Mouse (Mus musculus) liver, embryonic 11.5 days (tissue): ENCODE data around the gene Cep55. TPM values are rescaled to one million over a fixed set of nuclear protein-coding genes. Genes with fewer than 3 reads are reported as not detected.

Experiments
- ATAC-seq: fragments of 200-750 bp; cut with Nextera tagmentation; replicated peaks from 2 replicates; pipeline ENCODE4 v1.8.0; 2017; ENCODE audit warnings: moderate number of reproducible peaks, mild to moderate bottlenecking, moderate TSS enrichment, moderate library complexity; ENCODE audit not compliant: low FRiP score
- DNase-seq: peaks from one replicate; pipeline ENCODE4 v3.0.0-alpha.2; 2017; ENCODE audit warnings: low spot score
- H3K27ac ChIP-seq: fragments of 300-500 bp; sonication (generic); 2 replicates; pipeline ENCODE4 v1.5.1; 2014; ENCODE audit warnings: mild to moderate bottlenecking, low read depth, low read length, control low read depth
- H3K27me3 ChIP-seq: fragments of 300-500 bp; sonication (generic); replicated peaks from 2 replicates; pipeline ENCODE4 v1.6.1; 2014; ENCODE audit warnings: low read length, mixed read lengths; ENCODE audit not compliant: control insufficient read depth, insufficient read depth
- H3K36me3 ChIP-seq: fragments of 300-500 bp; sonication (generic); 2 replicates; pipeline ENCODE4 v1.6.1; 2014; ENCODE audit warnings: mild to moderate bottlenecking, low read length, moderate library complexity, mixed read lengths; ENCODE audit not compliant: control insufficient read depth, insufficient read depth
- H3K4me1 ChIP-seq: fragments of 300-500 bp; sonication (generic); replicated peaks from 2 replicates; pipeline ENCODE4 v1.6.1; 2014; ENCODE audit warnings: low read length, mixed read lengths; ENCODE audit not compliant: control insufficient read depth, insufficient read depth
- H3K4me2 ChIP-seq: fragments of 300-500 bp; sonication (generic); 2 replicates; pipeline ENCODE4 v1.6.1; 2014; ENCODE audit warnings: mild to moderate bottlenecking, control low read depth, moderate library complexity
- H3K4me3 ChIP-seq: fragments of 300-500 bp; sonication (generic); 2 replicates; pipeline ENCODE4 v1.5.1; 2014; ENCODE audit warnings: low read depth, low read length, control low read depth
- H3K9ac ChIP-seq: fragments of 300-500 bp; sonication (generic); 2 replicates; pipeline ENCODE4 v1.6.1; 2014; ENCODE audit warnings: low read depth, low read length, control low read depth
- H3K9me3 ChIP-seq: fragments of 300-500 bp; sonication (generic); 2 replicates; pipeline ENCODE4 v1.6.1; 2016; ENCODE audit warnings: low read length, inconsistent platforms, mixed read lengths; ENCODE audit not compliant: control insufficient read depth
- WGBS: fragments of 180-500 bp; shearing (Covaris S2); extraction: QIAGEN DNeasy Blood & Tissue Kit; methylation state at CpG from one replicate; pipeline ENCODE4 v1.1.7; 2014; 5-methylcytosine and 5-hydroxymethylcytosine counted together
- polyA plus RNA-seq: library from polyadenylated mRNA; unstranded; fragments of >200 nt; fragmentation: Nextera tagmentation; extraction: Ambion mirVana; gene quantifications from 2 replicates; pipeline ENCODE4 v1.2.1, GENCODE M21; 2014

The Cep55 gene
- polyA plus RNA-seq, 1 experiment from 2014 or later = 16.7 TPM

GRCm38 (mm10) chr19:38091512-38091985, 36.7 kb downstream of the Cep55 start:
- H3K9ac ChIP-seq = no peak overlapping the region
- DNase-seq (no peak), ATAC-seq (no peak)
- H3K4me3 ChIP-seq = no peak overlapping the region
- no peaks in the 10 kb centered on the region for H3K9me3 ChIP-seq
- H3K27ac ChIP-seq = no peak overlapping the region
- WGBS = 55% methylated on average over 4 of the region's 4 CpGs
- H3K27me3 ChIP-seq = peaks cover 22% of the 10 kb centered on the region
- H3K4me1 ChIP-seq = no peaks in the 10 kb centered on the region
- H3K36me3 ChIP-seq = no peaks in the 10 kb centered on the region
- H3K4me2 ChIP-seq = no peak overlapping the region

- 13% methylated on average over 4 of the region's 4 CpGs for WGBS
- Histone ChIP-seq H3K27me3 (peaks cover 50% of the 10 kb centered on the region), H3K4me2 (no peak overlapping the region), H3K27ac (no peak overlapping the region), H3K9me3 (no peaks in the 10 kb centered on the region), H3K4me3 (no peak overlapping the region), H3K36me3 (no peaks in the 10 kb centered on the region), H3K4me1 (no peaks in the 10 kb centered on the region), H3K9ac (no peak overlapping the region)
- ATAC-seq (no peak), DNase-seq (no peak)
Measured at GRCm38 (mm10) chr19:38096231-38096630, 41.4 kb downstream of the Cep55 start.

- peak within 1 kb of the TSS; percentile 37 for H3K4me3 ChIP-seq
- no peak within 1 kb of the TSS for H3K27ac ChIP-seq
- no peaks in the 10 kb centered on the region for H3K9me3 ChIP-seq
- DNase-seq = no peak
- WGBS = 2% methylated on average over 77 of the region's 77 CpGs
- H3K36me3 ChIP-seq = no peaks in the 10 kb centered on the region
- no peak for ATAC-seq
- peak within 1 kb of the TSS; percentile 62 for H3K4me2 ChIP-seq
- H3K9ac ChIP-seq = no peak within 1 kb of the TSS
- peaks cover 50% of the 10 kb centered on the region for H3K27me3 ChIP-seq
- H3K4me1 ChIP-seq = no peaks in the 10 kb centered on the region
Measured at GRCm38 (mm10) chr19:38096858-38097758, 42.3 kb downstream of the Cep55 start, which contains the start of gene Ffar4. TSS of gene Ffar4 (plus strand) at chr19:38097071.

- Histone ChIP-seq H3K4me3 (no peak overlapping the region), H3K4me2 (no peak overlapping the region), H3K27ac (no peak overlapping the region), H3K4me1 (no peaks in the 10 kb centered on the region), H3K36me3 (no peaks in the 10 kb centered on the region), H3K27me3 (no peaks in the 10 kb centered on the region), H3K9me3 (no peaks in the 10 kb centered on the region), H3K9ac (no peak overlapping the region)
- DNase-seq (no peak), ATAC-seq (no peak)
- 79% methylated on average over 4 of the region's 4 CpGs for WGBS
Measured at GRCm38 (mm10) chr19:38107871-38108270, 53.1 kb downstream of the Cep55 start.

GRCm38 (mm10) chr19:38109506-38110242, 54.9 kb downstream of the Cep55 start:
- H3K4me1 ChIP-seq = no peaks in the 10 kb centered on the region
- DNase-seq = no peak
- H3K36me3 ChIP-seq = no peaks in the 10 kb centered on the region
- H3K9ac ChIP-seq = no peak overlapping the region
- 83% methylated on average over 15 of the region's 15 CpGs for WGBS
- no peak overlapping the region for H3K4me2 ChIP-seq
- H3K9me3 ChIP-seq = no peaks in the 10 kb centered on the region
- no peak for ATAC-seq
- H3K4me3 ChIP-seq = no peak overlapping the region
- no peak overlapping the region for H3K27ac ChIP-seq
- no peaks in the 10 kb centered on the region for H3K27me3 ChIP-seq

GRCm38 (mm10) chr19:38111056-38111455, 56.2 kb downstream of the Cep55 start:
- WGBS = 70% methylated on average over 8 of the region's 8 CpGs
- no peak for DNase-seq
- Histone ChIP-seq H3K27ac (no peak overlapping the region), H3K36me3 (no peaks in the 10 kb centered on the region), H3K4me2 (no peak overlapping the region), H3K4me1 (no peaks in the 10 kb centered on the region), H3K9me3 (no peaks in the 10 kb centered on the region), H3K27me3 (no peaks in the 10 kb centered on the region), H3K4me3 (no peak overlapping the region), H3K9ac (no peak overlapping the region)
- no peak for ATAC-seq

GRCm38 (mm10) chr19:38112575-38112974, 57.8 kb downstream of the Cep55 start:
- no peak overlapping the region for H3K4me2 ChIP-seq
- no peaks in the 10 kb centered on the region for H3K9me3 ChIP-seq
- no peak overlapping the region for H3K27ac ChIP-seq
- H3K4me3 ChIP-seq = no peak overlapping the region
- WGBS = 38% methylated on average over 4 of the region's 4 CpGs
- no peak for ATAC-seq
- H3K27me3 ChIP-seq = no peaks in the 10 kb centered on the region
- DNase-seq = no peak
- no peak overlapping the region for H3K9ac ChIP-seq
- no peaks in the 10 kb centered on the region for H3K36me3 ChIP-seq
- H3K4me1 ChIP-seq = no peaks in the 10 kb centered on the region

- 84% methylated on average over 7 of the region's 7 CpGs for WGBS
- no peaks in the 10 kb centered on the region for H3K4me1 ChIP-seq
- H3K4me3 ChIP-seq = no peak overlapping the region
- no peak overlapping the region for H3K27ac ChIP-seq
- ATAC-seq = no peak
- no peaks in the 10 kb centered on the region for H3K9me3 ChIP-seq
- no peak overlapping the region for H3K4me2 ChIP-seq
- H3K9ac ChIP-seq = no peak overlapping the region
- H3K36me3 ChIP-seq = no peaks in the 10 kb centered on the region
- DNase-seq = no peak
- H3K27me3 ChIP-seq = no peaks in the 10 kb centered on the region
Measured at GRCm38 (mm10) chr19:38114834-38115491, 60.2 kb downstream of the Cep55 start.
